8 mouse cellular contexts compared by ENCODE assay signal in the genomic region with DNA sequence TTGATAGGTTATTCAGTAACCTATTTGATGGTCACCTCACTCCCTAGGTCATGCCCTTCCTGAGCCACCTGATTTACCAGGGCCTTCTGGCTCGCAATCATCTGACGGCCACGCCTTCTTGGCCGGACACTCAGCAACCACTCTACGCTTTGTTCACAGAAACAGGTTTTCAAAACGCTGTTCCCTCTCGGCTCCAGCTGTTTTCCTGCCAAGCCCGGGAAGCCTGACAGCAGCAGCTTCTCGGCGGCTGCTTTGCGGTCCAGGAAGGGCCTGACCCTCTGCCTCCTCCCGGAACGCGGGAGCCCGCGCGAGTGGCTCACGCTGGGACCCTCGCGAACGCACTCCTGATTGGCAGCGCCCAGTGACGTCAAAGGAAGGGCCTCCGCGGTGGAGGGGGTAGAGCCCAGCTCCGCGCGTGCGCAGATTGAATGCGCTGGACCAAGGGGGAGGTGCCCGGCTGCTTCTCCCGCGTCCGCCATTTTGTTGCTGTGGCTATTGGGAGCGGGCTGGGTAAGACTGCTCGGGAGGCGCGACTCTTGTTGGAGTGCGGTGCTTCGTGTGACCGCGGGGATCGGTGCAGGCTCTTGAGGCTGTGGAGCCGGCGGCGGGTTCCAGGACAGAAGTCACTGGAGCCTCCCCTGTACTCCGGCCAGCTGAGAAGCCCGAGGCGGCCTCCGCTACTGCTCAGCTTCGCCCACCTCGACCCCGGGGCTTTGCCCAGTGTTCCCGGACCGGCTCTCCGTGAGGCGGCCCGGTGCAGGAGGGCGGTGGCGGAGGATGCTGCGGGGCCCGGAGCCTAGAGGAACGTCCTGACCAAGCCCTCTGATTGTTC. TPM values are rescaled to one million over a fixed set of nuclear protein-coding genes. Genes with fewer than 3 reads are reported as not detected.
DNase-seq lines count a peak whose midpoint lies in the region; ATAC-seq and TF ChIP-seq lines count a peak whose summit lies in the region.

Gene Crkl, plus strand, starts transcription at position 447 of the 832 bp plus-strand sequence.

- H3K27me3 ChIP-seq in hindbrain, embryonic 10.5 days (ENCODE audit: insufficient read depth, poor library complexity, severe bottlenecking), result no peaks in the 10 kb centered on the region
- no peaks in the 10 kb centered on the region for H3K27me3 ChIP-seq in lung, postnatal 0 days (replicated peaks; ENCODE audit: insufficient read depth, low read length)

- peak; percentile 98 for ATAC-seq in frontal cortex, adult (ENCODE audit: low TSS enrichment)
- ATAC-seq in lung, postnatal 0 days, result peak; percentile 98

- peaks cover 31% of the 10 kb centered on the region for H3K4me1 ChIP-seq in hindbrain, embryonic 10.5 days (replicated peaks)
- H3K4me1 ChIP-seq in lung, postnatal 0 days (ENCODE audit: insufficient read depth, low read depth, low read length), result no peaks in the 10 kb centered on the region

- H3K4me3 ChIP-seq in hindbrain, embryonic 10.5 days, result peak within 1 kb of the TSS; percentile 98
- peak within 1 kb of the TSS; percentile 81 for H3K4me3 ChIP-seq in lung, postnatal 0 days (ENCODE audit: low read depth, low read length)

- peaks cover 22% of the 10 kb centered on the region for H3K36me3 ChIP-seq in hindbrain, embryonic 10.5 days
- no peaks in the 10 kb centered on the region for H3K36me3 ChIP-seq in lung, postnatal 0 days (ENCODE audit: insufficient read depth, low read length)

- DNase-seq in MEL-GATA-1-ER (ENCODE audit: extremely low read depth, low read depth), result peak; percentile 88
- peak; percentile 98 for DNase-seq in cerebellum, adult 8-10 months
- peak; percentile 99 for DNase-seq in hindbrain, embryonic 10.5 days (ENCODE audit: low spot score)
- peak; percentile 97 for DNase-seq in layer of hippocampus, adult 9-11 months
- peak; percentile 99 for DNase-seq in lung, postnatal 0 days (ENCODE audit: low spot score)
- peak; percentile 96 for DNase-seq in ovary, postnatal 14 days (ENCODE audit: low spot score)
- peak; percentile 99 for DNase-seq in thymus, postnatal 14 days

- under 1% methylated on average over 63 of the region's 63 CpGs for WGBS in hindbrain, embryonic 10.5 days
- under 1% methylated on average over 61 of the region's 63 CpGs for WGBS in lung, postnatal 0 days

- no peak for TF ChIP-seq CTCF in lung, postnatal 0 days (IDR thresholded peaks at IDR 0.05)

- peak within 1 kb of the TSS; percentile 71 for H3K9ac ChIP-seq in lung, postnatal 0 days (replicated peaks; ENCODE audit: low read depth)

- H3K27ac ChIP-seq in hindbrain, embryonic 10.5 days, result peak within 1 kb of the TSS; percentile 98
- peak within 1 kb of the TSS; percentile 86 for H3K27ac ChIP-seq in lung, postnatal 0 days (ENCODE audit: low read length)

- 0 out of 2 replicates have a peak, but pooled peaks cover under 1% of the 10 kb centered on the region for H3K9me3 ChIP-seq in hindbrain, embryonic 10.5 days
- no peaks in the 10 kb centered on the region for H3K9me3 ChIP-seq in lung, postnatal 0 days (ENCODE audit: low read length)

- H3K4me2 ChIP-seq in lung, postnatal 0 days (replicated peaks; ENCODE audit: low read depth, low read length), result peak within 1 kb of the TSS; percentile 76

- no peak for TF ChIP-seq EP300 in lung, postnatal 0 days (IDR thresholded peaks at IDR 0.05)

RNA-seq across cellular contexts. Expression of gene Crkl, which starts in this region (rescaled TPM):
- polyA plus RNA-seq in hindbrain, embryonic 10.5 days (2016; fragmentation: Nextera tagmentation; extraction: Ambion mirVana), result 75.8 and 81.5 TPM in 2 replicates
- 33.1 and 39.6 TPM in 2 replicates for polyA plus RNA-seq in lung, postnatal 0 days (2015; fragmentation: Nextera tagmentation; extraction: Ambion mirVana)

Comparison
In these comparisons a context has a peak if more than half of its experiments do, and no peak if none do; other contexts are left out.
1. Peak in every context shown above with its lines: DNase-seq, ATAC-seq, H3K4me3 ChIP-seq and H3K27ac ChIP-seq.